Mouse (Mus musculus) heart, postnatal 0 days (tissue): ENCODE data around the gene Mitf.

ENCODE experiments used
- CTCF ChIP-seq: IDR thresholded peaks from 2 replicates; pipeline ENCODE4 v1.5.1; 2016; ENCODE audit warnings: antibody characterized with exemption, control low read depth, low read depth
- EP300 ChIP-seq: IDR thresholded peaks from 2 replicates; pipeline ENCODE4 v1.6.1; 2016; ENCODE audit warnings: antibody characterized with exemption, low read depth

DNA sequence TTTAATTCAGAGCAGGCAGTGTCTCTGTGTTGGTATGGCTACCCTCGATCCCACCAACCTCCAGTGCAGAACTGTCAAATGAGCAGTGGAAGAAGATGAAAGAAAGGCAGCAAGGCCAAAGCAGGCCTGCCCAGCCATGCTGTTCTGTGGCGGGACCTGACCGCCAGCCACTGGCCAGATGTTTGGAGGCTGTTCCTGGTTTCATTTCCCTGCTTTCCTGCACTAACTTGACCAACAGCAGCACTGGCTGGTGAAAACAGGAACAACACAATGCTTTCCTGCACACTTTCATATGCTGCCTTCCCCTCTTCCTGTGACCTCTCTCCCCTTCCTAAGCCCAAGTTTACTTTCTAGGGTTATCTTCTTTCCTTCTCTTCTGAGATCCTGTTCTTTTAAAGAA, 50.8 kb downstream of the Mitf start:
- peak; percentile 41; the same call in 1 of the 2 replicates for TF ChIP-seq CTCF
- TF ChIP-seq EP300: no peak
